Mouse (Mus musculus) monocyte, adult 2 months (primary cell): ENCODE measurements at regions not wholly inside any gene's neighbourhood (a gene's known extent, or its start where the extent isn't known, plus 50 kb on each side); places are given as distances from the start of the nearest gene placed in this dataset.

Source experiments
- DNase-seq, 2 experiments: peaks; one replicate each; pipeline ENCODE4 v3.0.0; 2022; ENCODE audit warnings: low spot score in 2 of 2, low read depth in 1 of 2

- no peak for DNase-seq
These were observed 118.2 kb downstream of the Qrsl1 start for GRCm38 (mm10) chr10:43783304-43783703.

GRCm38 (mm10) chr10:43790780-43791179, 110.8 kb downstream of the Qrsl1 start:
- no peak for DNase-seq

- DNase-seq = no peak
These were observed 110.0 kb downstream of the Qrsl1 start for GRCm38 (mm10) chr10:43791525-43792021.

- DNase-seq = no peak
These were observed 108.9 kb downstream of the Qrsl1 start for GRCm38 (mm10) chr10:43792618-43793017.

- no peak for DNase-seq
These were observed 107.0 kb downstream of the Qrsl1 start for GRCm38 (mm10) chr10:43794587-43794986.

GRCm38 (mm10) chr10:43800077-43800476, 101.5 kb downstream of the Qrsl1 start:
- DNase-seq = no peak

- no peak for DNase-seq
These were observed 86.3 kb downstream of the Qrsl1 start for GRCm38 (mm10) chr10:43815291-43815690.

GRCm38 (mm10) chr10:43817522-43818198, 83.9 kb downstream of the Qrsl1 start:
- DNase-seq = no peak

GRCm38 (mm10) chr10:43818623-43819022, 82.9 kb downstream of the Qrsl1 start:
- DNase-seq = no peak

- DNase-seq = no peak
These were observed 82.1 kb downstream of the Qrsl1 start for GRCm38 (mm10) chr10:43819434-43819833.

GRCm38 (mm10) chr10:43822615-43823014, 78.9 kb downstream of the Qrsl1 start:
- no peak for DNase-seq

- no peak for DNase-seq
These were observed 77.5 kb downstream of the Qrsl1 start for GRCm38 (mm10) chr10:43824009-43824408.
